Mouse (Mus musculus) intestine, embryonic 16.5 days (tissue): Measurements from ENCODE around the gene Dnajc16. TPM values are rescaled to one million over a fixed set of nuclear protein-coding genes. Genes with fewer than 3 reads are reported as not detected.

Experiments
- ATAC-seq: fragments of 200-750 bp; cut with Nextera tagmentation; 2 replicates; pipeline ENCODE4 v1.8.0; 2017; ENCODE audit warnings: moderate TSS enrichment, moderate library complexity
- H3K27ac ChIP-seq: fragments of 300-500 bp; sonication (generic); 2 replicates; pipeline ENCODE4 v1.5.1; 2014; ENCODE audit warnings: mild to moderate bottlenecking, low read length
- H3K27me3 ChIP-seq: fragments of 300-500 bp; sonication (generic); replicated peaks from 2 replicates; pipeline ENCODE4 v1.6.1; 2014; ENCODE audit warnings: low read length, control low read depth, mixed read lengths; ENCODE audit not compliant: control insufficient read depth, insufficient read depth
- H3K36me3 ChIP-seq: fragments of 300-500 bp; sonication (generic); 2 replicates; pipeline ENCODE4 v1.6.1; 2014; ENCODE audit warnings: low read length, control low read depth; ENCODE audit not compliant: control insufficient read depth, insufficient read depth
- H3K4me1 ChIP-seq: fragments of 300-500 bp; sonication (generic); 2 replicates; pipeline ENCODE4 v1.6.1; 2014; ENCODE audit warnings: low read length, control low read depth, mixed read lengths; ENCODE audit not compliant: control insufficient read depth, insufficient read depth
- H3K4me2 ChIP-seq: fragments of 300-500 bp; sonication (generic); 2 replicates; pipeline ENCODE4 v1.6.1; 2014; ENCODE audit warnings: low read depth, low read length, control low read depth
- H3K4me3 ChIP-seq: fragments of 300-500 bp; sonication (generic); 2 replicates; pipeline ENCODE4 v1.5.1; 2014; ENCODE audit warnings: mild to moderate bottlenecking, low read length
- H3K9ac ChIP-seq: fragments of 300-500 bp; sonication (generic); 2 replicates; pipeline ENCODE4 v1.6.1; 2014; ENCODE audit warnings: low read depth, low read length
- H3K9me3 ChIP-seq: fragments of 300-500 bp; sonication (generic); 2 replicates; pipeline ENCODE4 v1.6.1; 2016; ENCODE audit warnings: low read length, control low read depth; ENCODE audit not compliant: control insufficient read depth
- WGBS: fragments of 180-500 bp; shearing (Covaris S2); extraction: QIAGEN DNeasy Blood & Tissue Kit; methylation state at CpG from one replicate; pipeline ENCODE4 v1.1.7; 2014; 5-methylcytosine and 5-hydroxymethylcytosine counted together
- polyA plus RNA-seq: library from polyadenylated mRNA; unstranded; fragments of >200 nt; fragmentation: Nextera tagmentation; extraction: Ambion mirVana; gene quantifications from 2 replicates; pipeline ENCODE4 v1.2.1, GENCODE M21; 2015

The Dnajc16 gene
- 4.2 and 4.3 TPM in 2 replicates for polyA plus RNA-seq

- ATAC-seq: peak; percentile 87
- Histone ChIP-seq H3K4me2 (peak within 1 kb of the TSS; percentile 95), H3K27ac (peak within 1 kb of the TSS; percentile 85), H3K9me3 (no peaks in the 10 kb centered on the region), H3K4me3 (peak within 1 kb of the TSS; percentile 96), H3K4me1 (peaks cover 24% of the 10 kb centered on the region; the same call in 1 of the 2 replicates), H3K36me3 (0 out of 2 replicates have a peak, but pooled peaks cover 3% of the 10 kb centered on the region), H3K9ac (peak within 1 kb of the TSS; percentile 94), H3K27me3 (no peaks in the 10 kb centered on the region)
- under 1% methylated on average over 42 of the region's 42 CpGs for WGBS
These were observed at the start of gene Dnajc16 for GRCm38 (mm10) chr4:141790524-141790990. TSS of gene Dnajc16 (minus strand) at chr4:141790931.

- H3K36me3 ChIP-seq: no peaks in the 10 kb centered on the region
- no peak overlapping the region for H3K4me3 ChIP-seq
- no peaks in the 10 kb centered on the region for H3K27me3 ChIP-seq
- no peak overlapping the region for H3K4me2 ChIP-seq
- H3K27ac ChIP-seq: no peak overlapping the region
- ATAC-seq: no peak
- WGBS: 50% methylated on average over 5 of the region's 5 CpGs
- H3K9me3 ChIP-seq: no peaks in the 10 kb centered on the region
- H3K9ac ChIP-seq: no peak overlapping the region
- peaks cover 2% of the 10 kb centered on the region; the same call in 1 of the 2 replicates for H3K4me1 ChIP-seq
These were observed 43.9 kb upstream of the Dnajc16 start for GRCm38 (mm10) chr4:141834536-141835095.

GRCm38 (mm10) chr4:141833911-141834310, 43.2 kb upstream of the Dnajc16 start:
- peaks cover 2% of the 10 kb centered on the region; the same call in 1 of the 2 replicates for H3K4me1 ChIP-seq
- no peaks in the 10 kb centered on the region for H3K36me3 ChIP-seq
- H3K4me2 ChIP-seq: no peak overlapping the region
- ATAC-seq: no peak
- WGBS: 45% methylated on average over 1 of the region's 1 CpGs
- H3K9ac ChIP-seq: no peak overlapping the region
- H3K9me3 ChIP-seq: no peaks in the 10 kb centered on the region
- no peaks in the 10 kb centered on the region for H3K27me3 ChIP-seq
- no peak overlapping the region for H3K27ac ChIP-seq
- no peak overlapping the region for H3K4me3 ChIP-seq

GRCm38 (mm10) chr4:141831361-141831760, 40.6 kb upstream of the Dnajc16 start:
- Histone ChIP-seq H3K9me3 (no peaks in the 10 kb centered on the region), H3K4me1 (peaks cover 2% of the 10 kb centered on the region; the same call in 1 of the 2 replicates), H3K27ac (no peak overlapping the region), H3K36me3 (no peaks in the 10 kb centered on the region), H3K27me3 (no peaks in the 10 kb centered on the region), H3K4me3 (no peak overlapping the region), H3K4me2 (no peak overlapping the region), H3K9ac (no peak overlapping the region)
- WGBS: 79% methylated on average over 7 of the region's 7 CpGs
- no peak for ATAC-seq

GRCm38 (mm10) chr4:141830381-141830780, 39.6 kb upstream of the Dnajc16 start:
- ATAC-seq: no peak
- WGBS: 57% methylated on average over 11 of the region's 11 CpGs
- Histone ChIP-seq H3K27ac (no peak overlapping the region), H3K4me1 (peaks cover 2% of the 10 kb centered on the region; the same call in 1 of the 2 replicates), H3K4me2 (no peak overlapping the region), H3K9ac (no peak overlapping the region), H3K27me3 (no peaks in the 10 kb centered on the region), H3K36me3 (no peaks in the 10 kb centered on the region), H3K4me3 (no peak overlapping the region), H3K9me3 (no peaks in the 10 kb centered on the region)

GRCm38 (mm10) chr4:141828177-141828576, 37.4 kb upstream of the Dnajc16 start:
- Histone ChIP-seq H3K36me3 (no peaks in the 10 kb centered on the region), H3K9ac (no peak overlapping the region), H3K4me2 (no peak overlapping the region), H3K9me3 (no peaks in the 10 kb centered on the region), H3K4me3 (no peak overlapping the region), H3K4me1 (no peaks in the 10 kb centered on the region), H3K27ac (no peak overlapping the region), H3K27me3 (no peaks in the 10 kb centered on the region)
- peak; percentile 48; the same call in 1 of the 2 replicates for ATAC-seq
- 59% methylated on average over 4 of the region's 4 CpGs for WGBS

GRCm38 (mm10) chr4:141827401-141827800, 36.7 kb upstream of the Dnajc16 start:
- no peaks in the 10 kb centered on the region for H3K9me3 ChIP-seq
- H3K4me1 ChIP-seq: no peaks in the 10 kb centered on the region
- WGBS: 92% methylated on average over 2 of the region's 2 CpGs
- no peak overlapping the region for H3K27ac ChIP-seq
- no peak overlapping the region for H3K9ac ChIP-seq
- H3K4me3 ChIP-seq: no peak overlapping the region
- ATAC-seq: no peak
- H3K27me3 ChIP-seq: no peaks in the 10 kb centered on the region
- no peak overlapping the region for H3K4me2 ChIP-seq
- H3K36me3 ChIP-seq: no peaks in the 10 kb centered on the region

GRCm38 (mm10) chr4:141826060-141826459, 35.3 kb upstream of the Dnajc16 start, which contains the start of gene Cela2a:
TSS of gene Cela2a (minus strand) at chr4:141826160.
- Histone ChIP-seq H3K27me3 (no peaks in the 10 kb centered on the region), H3K4me2 (no peak within 1 kb of the TSS), H3K9ac (no peak within 1 kb of the TSS), H3K4me3 (no peak within 1 kb of the TSS), H3K36me3 (no peaks in the 10 kb centered on the region), H3K27ac (no peak within 1 kb of the TSS), H3K9me3 (no peaks in the 10 kb centered on the region), H3K4me1 (no peaks in the 10 kb centered on the region)
- WGBS: 59% methylated on average over 5 of the region's 5 CpGs
- ATAC-seq: no peak

- Histone ChIP-seq H3K4me1 (no peaks in the 10 kb centered on the region), H3K27me3 (no peaks in the 10 kb centered on the region), H3K27ac (no peak overlapping the region), H3K36me3 (no peaks in the 10 kb centered on the region), H3K4me3 (no peak overlapping the region), H3K9ac (no peak overlapping the region), H3K4me2 (no peak overlapping the region), H3K9me3 (no peaks in the 10 kb centered on the region)
- 49% methylated on average over 3 of the region's 3 CpGs for WGBS
- peak; percentile 17; the same call in 1 of the 2 replicates for ATAC-seq
These were observed 32.2 kb upstream of the Dnajc16 start for GRCm38 (mm10) chr4:141822979-141823378.
